Mouse (Mus musculus): ENCODE measurements around the gene Astn1. TPM values are rescaled to one million over a fixed set of nuclear protein-coding genes. Genes with fewer than 3 reads are reported as not detected.

Gene Astn1
- polyA plus RNA-seq, 1 experiment from 2014 or later: 0.55 TPM

- Histone ChIP-seq H3K9ac (no peak overlapping the region), H3K4me1 (replicated peaks) (no peaks in the 10 kb centered on the region), H3K4me2 (no peak overlapping the region), H3K4me3 (no peak overlapping the region), H3K36me3 (no peaks in the 10 kb centered on the region), H3K27ac (no peak overlapping the region), H3K27me3 (no peaks in the 10 kb centered on the region), H3K9me3 (replicated peaks) (no peaks in the 10 kb centered on the region)
- WGBS: 76% methylated on average over 3 of the region's 3 CpGs
- ATAC-seq (replicated peaks; ENCODE audit: insufficient number of reproducible peaks, insufficient read depth, low FRiP score, low read depth): no peak
Observed at GRCm38 (mm10) chr1:158588903-158589302, 226.8 kb downstream of the Astn1 start.

DNA sequence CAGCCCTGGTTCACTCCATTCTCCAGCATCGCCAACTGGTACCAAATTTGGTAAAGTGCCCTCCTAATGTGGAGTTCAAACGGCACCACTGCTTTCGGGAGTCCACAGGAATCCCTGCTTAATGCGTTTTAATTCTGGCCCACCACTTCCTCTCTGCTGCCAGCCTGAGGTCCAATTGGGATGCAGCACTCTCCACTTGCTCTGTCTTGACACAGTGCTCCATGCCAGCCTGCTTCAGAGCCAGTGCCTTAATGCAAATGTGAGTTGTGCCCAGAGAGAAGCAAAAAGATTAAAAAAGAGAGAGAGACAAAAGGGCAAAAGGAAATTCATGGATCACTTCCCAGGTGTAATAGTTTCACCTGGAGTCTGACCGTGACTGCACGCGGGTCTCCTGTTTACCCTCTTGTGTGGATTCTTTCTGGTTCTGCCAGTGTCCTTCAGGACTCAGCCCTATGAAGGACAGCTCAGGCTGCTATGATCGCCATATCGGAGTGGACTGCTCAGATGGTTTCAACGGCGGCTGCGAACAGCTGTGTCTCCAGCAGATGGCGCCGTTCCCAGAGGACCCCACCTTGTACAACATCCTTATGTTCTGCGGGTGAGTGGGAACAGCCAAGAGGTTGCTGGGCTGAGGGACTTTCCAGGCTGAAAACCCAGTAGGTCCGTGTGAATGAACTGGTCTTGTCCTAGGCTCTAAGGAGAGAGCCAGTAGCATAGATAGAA, 234.8 kb downstream of the Astn1 start:
- Histone ChIP-seq H3K4me1 (replicated peaks) (no peaks in the 10 kb centered on the region), H3K27ac (no peak overlapping the region), H3K4me3 (no peak overlapping the region), H3K36me3 (no peaks in the 10 kb centered on the region), H3K9me3 (replicated peaks) (no peaks in the 10 kb centered on the region), H3K9ac (no peak overlapping the region), H3K4me2 (no peak overlapping the region), H3K27me3 (no peaks in the 10 kb centered on the region)
- whole genome bisulfite sequencing: 33% methylated on average over 16 of the region's 16 CpGs
- ATAC-seq (replicated peaks; ENCODE audit: insufficient number of reproducible peaks, insufficient read depth, low FRiP score, low read depth): no peak; the same call in 1 of the 2 replicates

DNA sequence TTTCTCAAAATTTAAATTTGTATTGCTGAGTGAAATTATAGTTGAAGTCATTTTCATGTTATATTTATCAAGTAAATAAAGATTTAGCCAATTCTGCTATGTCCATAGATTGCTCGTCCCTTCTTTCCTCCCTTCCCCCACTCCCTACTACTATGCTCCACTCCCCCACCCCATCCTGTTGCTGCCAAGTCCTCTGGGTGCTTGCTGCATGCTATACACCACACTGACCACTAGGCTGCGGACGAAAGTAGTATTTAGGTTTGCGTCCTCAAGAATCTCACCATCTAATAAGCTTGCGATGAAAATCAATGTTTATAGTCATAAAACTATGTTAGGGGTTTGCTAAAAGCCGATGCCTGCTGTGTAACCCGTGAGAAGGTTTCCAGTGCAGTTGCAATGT, 235.9 kb downstream of the Astn1 start:
- no peak for ATAC-seq (replicated peaks; ENCODE audit: insufficient number of reproducible peaks, insufficient read depth, low FRiP score, low read depth)

GRCm38 (mm10) chr1:158599435-158599834, 237.4 kb downstream of the Astn1 start:
- no peak overlapping the region for H3K4me2 ChIP-seq
- H3K4me1 ChIP-seq (replicated peaks): no peaks in the 10 kb centered on the region
- no peaks in the 10 kb centered on the region for H3K27me3 ChIP-seq
- H3K27ac ChIP-seq: no peak overlapping the region
- H3K36me3 ChIP-seq: no peaks in the 10 kb centered on the region
- H3K9ac ChIP-seq: no peak overlapping the region
- no peak overlapping the region for H3K4me3 ChIP-seq
- ATAC-seq (replicated peaks; ENCODE audit: insufficient number of reproducible peaks, insufficient read depth, low FRiP score, low read depth): no peak
- WGBS: 81% methylated on average over 2 of the region's 2 CpGs
- no peaks in the 10 kb centered on the region for H3K9me3 ChIP-seq (replicated peaks)

More for the DNA sequence above, 235.9 kb downstream of the Astn1 start:
- no peaks in the 10 kb centered on the region for H3K4me1 ChIP-seq (replicated peaks)
- no peak overlapping the region for H3K9ac ChIP-seq
- H3K4me3 ChIP-seq: no peak overlapping the region
- no peaks in the 10 kb centered on the region for H3K27me3 ChIP-seq
- H3K36me3 ChIP-seq: no peaks in the 10 kb centered on the region
- WGBS: 72% methylated on average over 7 of the region's 7 CpGs
- H3K4me2 ChIP-seq: no peak overlapping the region
- no peaks in the 10 kb centered on the region for H3K9me3 ChIP-seq (replicated peaks)
- no peak overlapping the region for H3K27ac ChIP-seq

DNA sequence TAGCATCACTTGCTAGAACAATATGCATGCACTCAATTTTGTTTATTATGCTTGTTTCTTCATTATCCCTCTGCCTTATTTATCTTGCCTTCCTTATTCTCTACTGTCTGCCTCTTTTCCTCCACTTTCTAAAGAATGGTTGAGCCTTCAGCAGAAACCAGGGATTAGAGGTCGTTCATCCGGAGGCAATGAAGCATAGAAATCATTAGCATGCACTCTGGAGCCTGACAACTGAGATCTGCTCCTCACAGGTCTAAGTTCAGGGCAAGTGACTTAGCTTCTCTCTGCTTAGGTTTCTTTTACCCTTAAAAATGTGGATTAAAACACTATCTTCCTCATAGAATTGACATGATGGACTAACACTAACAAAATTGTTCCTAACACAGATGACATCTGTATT, 241.0 kb downstream of the Astn1 start:
- Histone ChIP-seq H3K9ac (no peak overlapping the region), H3K36me3 (no peaks in the 10 kb centered on the region), H3K4me3 (no peak overlapping the region), H3K4me1 (replicated peaks) (no peaks in the 10 kb centered on the region), H3K27me3 (no peaks in the 10 kb centered on the region), H3K27ac (no peak overlapping the region), H3K9me3 (replicated peaks) (no peaks in the 10 kb centered on the region), H3K4me2 (no peak overlapping the region)
- ATAC-seq (replicated peaks; ENCODE audit: insufficient number of reproducible peaks, insufficient read depth, low FRiP score, low read depth): no peak
- 55% methylated on average over 2 of the region's 2 CpGs for WGBS

DNA sequence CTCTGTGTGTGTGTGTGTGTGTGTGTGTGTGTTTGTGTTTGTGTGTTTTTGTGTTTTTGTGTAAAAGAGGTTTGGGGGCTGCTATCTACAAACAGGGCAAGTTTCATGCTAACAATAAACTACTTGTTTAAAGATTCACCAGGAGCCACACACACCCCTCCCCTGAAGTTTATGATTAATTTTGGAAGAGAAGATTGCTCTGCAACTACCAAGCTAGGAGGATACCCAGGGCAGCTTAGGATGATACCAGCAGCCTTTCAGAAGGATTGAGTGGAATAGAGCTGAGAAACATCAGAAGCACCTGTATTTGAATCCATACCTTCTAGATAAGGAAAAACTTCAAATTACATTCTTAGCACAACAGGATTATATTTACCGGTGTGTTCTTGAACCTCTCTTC, 242.1 kb downstream of the Astn1 start:
- Histone ChIP-seq H3K4me3 (no peak overlapping the region), H3K27me3 (no peaks in the 10 kb centered on the region), H3K4me2 (no peak overlapping the region), H3K4me1 (replicated peaks) (no peaks in the 10 kb centered on the region), H3K36me3 (no peaks in the 10 kb centered on the region), H3K9me3 (replicated peaks) (no peaks in the 10 kb centered on the region), H3K27ac (no peak overlapping the region), H3K9ac (no peak overlapping the region)
- WGBS: 93% methylated on average over 1 of the region's 1 CpGs
- no peak for ATAC-seq (replicated peaks; ENCODE audit: insufficient number of reproducible peaks, insufficient read depth, low FRiP score, low read depth)

DNA sequence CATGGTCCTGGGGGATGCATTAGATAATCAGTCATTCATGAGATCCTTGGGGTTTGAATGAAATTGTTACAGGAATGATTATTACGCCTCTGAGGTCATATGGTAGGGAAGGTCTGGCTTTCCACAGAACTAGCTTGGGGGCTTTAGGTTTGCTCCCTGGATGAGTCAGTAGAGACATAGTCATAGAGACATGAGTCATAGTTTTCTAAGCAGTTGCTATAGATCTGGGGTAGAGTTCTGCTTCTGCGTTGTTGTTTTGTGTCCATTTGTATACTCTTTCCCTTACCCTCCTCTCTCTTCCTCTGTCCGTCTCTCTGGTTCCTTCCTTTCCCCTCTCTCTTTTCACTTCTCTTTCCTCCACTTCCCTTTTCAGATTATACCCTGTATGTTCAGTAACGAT, 243.5 kb downstream of the Astn1 start:
- Histone ChIP-seq H3K27ac (no peak overlapping the region), H3K4me1 (replicated peaks) (no peaks in the 10 kb centered on the region), H3K4me2 (no peak overlapping the region), H3K27me3 (no peaks in the 10 kb centered on the region), H3K9me3 (replicated peaks) (no peaks in the 10 kb centered on the region), H3K9ac (no peak overlapping the region), H3K36me3 (no peaks in the 10 kb centered on the region), H3K4me3 (no peak overlapping the region)
- WGBS: 74% methylated on average over 4 of the region's 4 CpGs
- no peak for ATAC-seq (replicated peaks; ENCODE audit: insufficient number of reproducible peaks, insufficient read depth, low FRiP score, low read depth)

DNA sequence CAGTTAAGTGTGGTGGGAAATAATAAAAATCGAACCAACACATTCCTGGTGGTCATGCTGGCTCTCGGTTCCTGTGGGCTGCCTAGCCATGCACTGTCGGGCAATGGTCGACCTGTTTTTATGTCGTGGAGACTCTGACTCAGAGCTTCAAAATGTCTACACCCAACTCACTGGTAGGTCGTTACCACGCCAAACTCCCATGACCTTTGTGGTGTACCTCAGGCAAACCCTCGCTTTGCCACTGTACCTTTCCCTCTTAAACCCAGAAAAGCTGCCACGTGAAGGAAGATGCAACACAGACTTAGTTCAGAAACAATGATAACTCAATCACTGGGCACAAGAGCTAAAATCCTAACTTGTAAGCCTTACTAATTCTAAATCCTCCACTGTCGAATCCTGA, 244.3 kb downstream of the Astn1 start:
- no peak for ATAC-seq (replicated peaks; ENCODE audit: insufficient number of reproducible peaks, insufficient read depth, low FRiP score, low read depth)
- WGBS: 82% methylated on average over 10 of the region's 10 CpGs
- H3K9me3 ChIP-seq (replicated peaks): no peaks in the 10 kb centered on the region

DNA sequence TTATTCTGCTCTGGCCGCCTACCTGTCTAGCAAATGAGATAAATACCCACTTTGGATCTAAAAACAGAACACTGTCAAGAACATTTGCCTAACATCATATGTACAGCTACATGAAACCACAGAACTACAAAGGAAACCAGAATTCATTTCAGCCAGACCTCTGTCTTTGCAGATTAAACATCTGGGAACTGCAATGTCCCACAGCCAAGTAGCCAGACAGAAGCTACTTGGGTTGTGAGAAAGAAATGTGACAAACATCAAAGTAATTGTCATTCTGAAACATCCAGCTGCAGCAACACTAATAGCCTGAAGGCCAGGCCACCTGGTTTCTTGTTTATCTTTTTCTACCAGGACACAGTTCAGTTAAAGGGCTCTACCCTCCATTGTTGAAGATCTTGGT, 245.1 kb downstream of the Astn1 start:
- Histone ChIP-seq H3K9ac (no peak overlapping the region), H3K36me3 (no peaks in the 10 kb centered on the region), H3K9me3 (replicated peaks) (no peaks in the 10 kb centered on the region), H3K4me2 (no peak overlapping the region), H3K27ac (no peak overlapping the region), H3K4me3 (no peak overlapping the region), H3K27me3 (no peaks in the 10 kb centered on the region), H3K4me1 (replicated peaks) (no peaks in the 10 kb centered on the region)
- WGBS: 72% methylated on average over 1 of the region's 1 CpGs
- ATAC-seq (replicated peaks; ENCODE audit: insufficient number of reproducible peaks, insufficient read depth, low FRiP score, low read depth): no peak

More for the DNA sequence above, 244.3 kb downstream of the Astn1 start:
- Histone ChIP-seq H3K4me1 (replicated peaks) (no peaks in the 10 kb centered on the region), H3K4me2 (no peak overlapping the region), H3K36me3 (no peaks in the 10 kb centered on the region), H3K4me3 (no peak overlapping the region), H3K27ac (no peak overlapping the region), H3K9ac (no peak overlapping the region), H3K27me3 (no peaks in the 10 kb centered on the region)

DNA sequence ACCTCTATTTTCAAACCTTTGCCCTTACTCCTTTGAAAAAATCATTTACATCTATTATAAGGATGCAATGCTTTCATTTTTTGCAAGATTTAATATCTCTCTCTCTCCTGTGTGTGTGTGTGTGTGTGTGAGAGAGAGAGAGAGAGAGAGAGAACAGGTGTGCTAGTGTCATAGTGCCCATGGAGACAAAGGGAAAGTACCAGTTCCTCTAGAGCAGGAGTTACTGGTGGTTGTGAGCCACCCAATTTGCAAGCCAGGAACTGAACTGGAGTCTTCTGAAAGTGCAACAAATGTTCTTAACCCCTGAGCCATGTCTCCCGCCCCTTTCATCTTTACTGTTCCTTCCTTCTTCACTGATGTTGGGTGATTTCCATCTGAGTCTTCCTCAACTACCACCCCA, 253.1 kb downstream of the Astn1 start:
- Histone ChIP-seq H3K9ac (no peak overlapping the region), H3K36me3 (no peaks in the 10 kb centered on the region), H3K4me2 (no peak overlapping the region), H3K4me3 (no peak overlapping the region), H3K27me3 (no peaks in the 10 kb centered on the region), H3K27ac (no peak overlapping the region), H3K9me3 (replicated peaks) (no peaks in the 10 kb centered on the region), H3K4me1 (replicated peaks) (no peaks in the 10 kb centered on the region)
- 93% methylated on average over 1 of the region's 1 CpGs for WGBS
- no peak for ATAC-seq (replicated peaks; ENCODE audit: insufficient number of reproducible peaks, insufficient read depth, low FRiP score, low read depth)

GRCm38 (mm10) chr1:158617943-158618342, 255.9 kb downstream of the Astn1 start:
- no peak for ATAC-seq (replicated peaks; ENCODE audit: insufficient number of reproducible peaks, insufficient read depth, low FRiP score, low read depth)
- H3K4me1 ChIP-seq (replicated peaks): no peaks in the 10 kb centered on the region
- no peak overlapping the region for H3K4me2 ChIP-seq
- no peaks in the 10 kb centered on the region for H3K9me3 ChIP-seq (replicated peaks)
- no peaks in the 10 kb centered on the region for H3K36me3 ChIP-seq
- WGBS: 76% methylated on average over 4 of the region's 4 CpGs
- H3K27ac ChIP-seq: no peak overlapping the region
- H3K9ac ChIP-seq: no peak overlapping the region
- H3K4me3 ChIP-seq: no peak overlapping the region
- no peaks in the 10 kb centered on the region for H3K27me3 ChIP-seq

GRCm38 (mm10) chr1:158632935-158633334, 270.9 kb downstream of the Astn1 start:
- H3K9ac ChIP-seq: no peak overlapping the region
- WGBS: 59% methylated on average over 4 of the region's 4 CpGs

More at GRCm38 (mm10) chr1:158632935-158633334, 270.9 kb downstream of the Astn1 start:
- Histone ChIP-seq H3K27ac (no peak overlapping the region), H3K36me3 (no peaks in the 10 kb centered on the region), H3K9me3 (replicated peaks) (no peaks in the 10 kb centered on the region), H3K4me2 (no peak overlapping the region), H3K4me1 (replicated peaks) (no peaks in the 10 kb centered on the region), H3K4me3 (no peak overlapping the region), H3K27me3 (no peaks in the 10 kb centered on the region)
- no peak for ATAC-seq (replicated peaks; ENCODE audit: insufficient number of reproducible peaks, insufficient read depth, low FRiP score, low read depth)

Data from heart, embryonic 15.5 days (tissue).